Mouse (Mus musculus) intestine, embryonic 14.5 days (tissue): ENCODE measurements around the gene Slc32a1. TPM values are rescaled to one million over a fixed set of nuclear protein-coding genes. Genes with fewer than 3 reads are reported as not detected.

Source experiments
- ATAC-seq: fragments of 200-750 bp; cut with Nextera tagmentation; replicated peaks from 2 replicates; pipeline ENCODE4 v1.8.0; 2017; ENCODE audit warnings: low read depth, moderate number of reproducible peaks, moderate TSS enrichment, moderate library complexity; ENCODE audit not compliant: low FRiP score, low TSS enrichment
- DNase-seq: peaks from one replicate; pipeline ENCODE4 v3.0.0-alpha.2; 2018; ENCODE audit warnings: low spot score
- H3K27ac ChIP-seq: fragments of 300-500 bp; sonication (generic); 2 replicates; pipeline ENCODE4 v1.5.1; 2014; ENCODE audit warnings: low read depth, mild to moderate bottlenecking, control low read depth
- H3K27me3 ChIP-seq: fragments of 300-500 bp; sonication (generic); replicated peaks from 2 replicates; pipeline ENCODE4 v1.6.1; 2014; ENCODE audit warnings: low read length, control low read depth; ENCODE audit not compliant: control insufficient read depth, insufficient read depth
- H3K36me3 ChIP-seq: fragments of 300-500 bp; sonication (generic); 2 replicates; pipeline ENCODE4 v1.6.1; 2014; ENCODE audit warnings: low read length, control low read depth; ENCODE audit not compliant: control insufficient read depth, insufficient read depth
- H3K4me1 ChIP-seq: fragments of 300-500 bp; sonication (generic); replicated peaks from 2 replicates; pipeline ENCODE4 v1.6.1; 2014; ENCODE audit warnings: low read length, control low read depth, mixed read lengths; ENCODE audit not compliant: control insufficient read depth, insufficient read depth
- H3K4me2 ChIP-seq: fragments of 300-500 bp; sonication (generic); 2 replicates; pipeline ENCODE4 v1.6.1; 2014; ENCODE audit warnings: low read length
- H3K4me3 ChIP-seq: fragments of 300-500 bp; sonication (generic); 2 replicates; pipeline ENCODE4 v1.5.1; 2014; ENCODE audit warnings: low read depth, low read length, control low read depth, mixed read lengths
- H3K9ac ChIP-seq: fragments of 300-500 bp; sonication (generic); 2 replicates; pipeline ENCODE4 v1.6.1; 2014; ENCODE audit warnings: mild to moderate bottlenecking, low read length
- H3K9me3 ChIP-seq: fragments of 300-500 bp; sonication (generic); 2 replicates; pipeline ENCODE4 v1.6.1; 2016; ENCODE audit warnings: low read length, control low read depth; ENCODE audit not compliant: control insufficient read depth
- WGBS: fragments of 180-500 bp; shearing (Covaris S2); extraction: QIAGEN DNeasy Blood & Tissue Kit; methylation state at CpG from one replicate; pipeline ENCODE4 v1.1.7; 2014; 5-methylcytosine and 5-hydroxymethylcytosine counted together
- polyA plus RNA-seq: library from polyadenylated mRNA; unstranded; fragments of >200 nt; fragmentation: Nextera tagmentation; extraction: Ambion mirVana; gene quantifications from 2 replicates; pipeline ENCODE4 v1.2.1, GENCODE M21; 2014

Gene Slc32a1
- not detected in 2 replicates for polyA plus RNA-seq

- H3K27ac ChIP-seq: no peak within 1 kb of the TSS
- H3K36me3 ChIP-seq: no peaks in the 10 kb centered on the region
- no peaks in the 10 kb centered on the region for H3K9me3 ChIP-seq
- no peak for ATAC-seq
- peaks cover 100% of the 10 kb centered on the region for H3K27me3 ChIP-seq
- DNase-seq: peak; percentile 67
- 0 out of 2 replicates have a peak, but pooled peaks cover 3% of the 10 kb centered on the region for H3K4me1 ChIP-seq
- H3K9ac ChIP-seq: no peak within 1 kb of the TSS
- WGBS: 1% methylated on average over 77 of the region's 77 CpGs
- H3K4me3 ChIP-seq: peak within 1 kb of the TSS; percentile 11; the same call in 1 of the 2 replicates
- 0 out of 2 replicates have a peak within 1 kb of the TSS, but pooled peaks have one; percentile 8 for H3K4me2 ChIP-seq
Observed at GRCm38 (mm10) chr2:158610488-158611325, at the start of gene Slc32a1. Gene Slc32a1 (plus strand): TSS chr2:158610767.

GRCm38 (mm10) chr2:158560801-158561200 lies 49.8 kb upstream of the Slc32a1 start:
- WGBS: 12% methylated on average over 9 of the region's 9 CpGs
- H3K27ac ChIP-seq: no peak overlapping the region
- H3K4me3 ChIP-seq: no peak overlapping the region
- peaks cover 5% of the 10 kb centered on the region for H3K27me3 ChIP-seq
- H3K4me1 ChIP-seq: no peaks in the 10 kb centered on the region; the same call in 1 of the 2 replicates
- H3K9ac ChIP-seq: no peak overlapping the region
- H3K9me3 ChIP-seq: 0 out of 2 replicates have a peak, but pooled peaks cover 4% of the 10 kb centered on the region
- H3K4me2 ChIP-seq: no peak overlapping the region
- H3K36me3 ChIP-seq: no peaks in the 10 kb centered on the region
- ATAC-seq (no peak), DNase-seq (no peak)

GRCm38 (mm10) chr2:158561371-158562144 lies 49.0 kb upstream of the Slc32a1 start:
- Histone ChIP-seq H3K4me2 (no peak overlapping the region), H3K36me3 (no peaks in the 10 kb centered on the region), H3K9me3 (0 out of 2 replicates have a peak, but pooled peaks cover 4% of the 10 kb centered on the region), H3K4me1 (no peaks in the 10 kb centered on the region), H3K9ac (no peak overlapping the region), H3K4me3 (no peak overlapping the region), H3K27me3 (0 out of 2 replicates have a peak, but pooled peaks cover 5% of the 10 kb centered on the region), H3K27ac (no peak overlapping the region)
- DNase-seq (no peak), ATAC-seq (no peak)
- 33% methylated on average over 3 of the region's 3 CpGs for WGBS

GRCm38 (mm10) chr2:158570421-158571081 lies 40.0 kb upstream of the Slc32a1 start:
- no peak overlapping the region for H3K4me2 ChIP-seq
- ATAC-seq (no peak), DNase-seq (peak; percentile 89)
- no peak overlapping the region for H3K9ac ChIP-seq
- no peak overlapping the region for H3K4me3 ChIP-seq
- no peak overlapping the region for H3K27ac ChIP-seq
- H3K9me3 ChIP-seq: no peaks in the 10 kb centered on the region
- no peaks in the 10 kb centered on the region for H3K36me3 ChIP-seq
- H3K4me1 ChIP-seq: no peaks in the 10 kb centered on the region
- 0 out of 2 replicates have a peak, but pooled peaks cover 6% of the 10 kb centered on the region for H3K27me3 ChIP-seq
- WGBS: 23% methylated on average over 13 of the region's 13 CpGs

GRCm38 (mm10) chr2:158579979-158580378 lies 30.6 kb upstream of the Slc32a1 start:
- Histone ChIP-seq H3K27me3 (no peaks in the 10 kb centered on the region), H3K9ac (no peak overlapping the region), H3K4me2 (no peak overlapping the region), H3K4me1 (no peaks in the 10 kb centered on the region), H3K36me3 (no peaks in the 10 kb centered on the region), H3K4me3 (no peak overlapping the region), H3K9me3 (no peaks in the 10 kb centered on the region), H3K27ac (no peak overlapping the region)
- DNase-seq (no peak), ATAC-seq (no peak)
- 72% methylated on average over 4 of the region's 4 CpGs for WGBS

GRCm38 (mm10) chr2:158584621-158585358 lies 25.8 kb upstream of the Slc32a1 start:
- no peaks in the 10 kb centered on the region for H3K9me3 ChIP-seq
- no peak overlapping the region for H3K9ac ChIP-seq
- H3K36me3 ChIP-seq: no peaks in the 10 kb centered on the region
- 11% methylated on average over 12 of the region's 12 CpGs for WGBS
- no peaks in the 10 kb centered on the region for H3K4me1 ChIP-seq
- DNase-seq: peak; percentile 87
- H3K4me2 ChIP-seq: no peak overlapping the region
- ATAC-seq: no peak
- H3K27me3 ChIP-seq: peaks cover 3% of the 10 kb centered on the region; the same call in 1 of the 2 replicates
- no peak overlapping the region for H3K27ac ChIP-seq
- H3K4me3 ChIP-seq: no peak overlapping the region

GRCm38 (mm10) chr2:158588524-158589271 lies 21.9 kb upstream of the Slc32a1 start:
- Histone ChIP-seq H3K27me3 (peaks cover 4% of the 10 kb centered on the region; the same call in 1 of the 2 replicates), H3K27ac (no peak overlapping the region), H3K9ac (no peak overlapping the region), H3K4me1 (no peaks in the 10 kb centered on the region), H3K4me2 (no peak overlapping the region), H3K36me3 (no peaks in the 10 kb centered on the region), H3K9me3 (no peaks in the 10 kb centered on the region), H3K4me3 (no peak overlapping the region)
- no peak for DNase-seq
- ATAC-seq: no peak
- 49% methylated on average over 8 of the region's 8 CpGs for WGBS
